Mouse (Mus musculus) forebrain, embryonic 10.5 days (tissue): ENCODE data around the gene Fmn2. TPM values are rescaled to one million over a fixed set of nuclear protein-coding genes. Genes with fewer than 3 reads are reported as not detected.

Experiments used
- DNase-seq: peaks from one replicate; pipeline ENCODE4 v3.0.0-alpha.2; 2017; ENCODE audit warnings: low spot score; ENCODE audit errors: extremely low spot score
- H3K27ac ChIP-seq: fragments of 300-500 bp; sonication (generic); 2 replicates; pipeline ENCODE4 v1.5.1; 2016; ENCODE audit warnings: mild to moderate bottlenecking
- H3K27me3 ChIP-seq: fragments of 300-500 bp; sonication (generic); 2 replicates; pipeline ENCODE4 v1.6.1; 2016; ENCODE audit warnings: mild to moderate bottlenecking; ENCODE audit not compliant: poor library complexity, severe bottlenecking
- H3K36me3 ChIP-seq: fragments of 300-500 bp; sonication (generic); replicated peaks from 2 replicates; pipeline ENCODE4 v1.6.1; 2016; ENCODE audit warnings: mild to moderate bottlenecking, moderate library complexity
- H3K4me1 ChIP-seq: fragments of 300-500 bp; sonication (generic); 2 replicates; pipeline ENCODE4 v1.6.1; 2016
- H3K4me3 ChIP-seq: fragments of 300-500 bp; sonication (generic); 2 replicates; pipeline ENCODE4 v1.5.1; 2016; ENCODE audit warnings: mild to moderate bottlenecking, moderate library complexity
- H3K9me3 ChIP-seq: fragments of 300-500 bp; sonication (generic); 2 replicates; pipeline ENCODE4 v1.6.1; 2016; ENCODE audit warnings: mild to moderate bottlenecking, moderate library complexity
- WGBS: fragments of 180-500 bp; shearing (Covaris S2); methylation state at CpG from one replicate; pipeline ENCODE4 v1.1.7; 2016; 5-methylcytosine and 5-hydroxymethylcytosine counted together
- polyA plus RNA-seq: library from polyadenylated mRNA; unstranded; fragments of >200 nt; fragmentation: Nextera tagmentation; extraction: Ambion mirVana; gene quantifications from 2 replicates; pipeline ENCODE4 v1.2.1, GENCODE M21; 2016

The Fmn2 gene
- polyA plus RNA-seq, 1 experiment from 2014 or later = 4.1 TPM

GRCm38 (mm10) chr1:174640901-174641300, 139.3 kb downstream of the Fmn2 start:
- H3K36me3 ChIP-seq = no peaks in the 10 kb centered on the region
- H3K4me3 ChIP-seq = no peak overlapping the region
- peaks cover 17% of the 10 kb centered on the region for H3K4me1 ChIP-seq
- H3K27me3 ChIP-seq = no peaks in the 10 kb centered on the region
- no peaks in the 10 kb centered on the region for H3K9me3 ChIP-seq
- no peak overlapping the region for H3K27ac ChIP-seq
- DNase-seq = no peak
- 84% methylated on average over 1 of the region's 1 CpGs for WGBS

- Histone ChIP-seq H3K36me3 (no peaks in the 10 kb centered on the region; the same call in 1 of the 2 replicates), H3K27ac (no peak overlapping the region), H3K4me1 (peaks cover 9% of the 10 kb centered on the region), H3K27me3 (no peaks in the 10 kb centered on the region), H3K9me3 (no peaks in the 10 kb centered on the region), H3K4me3 (no peak overlapping the region)
- 69% methylated on average over 5 of the region's 5 CpGs for WGBS
- DNase-seq = no peak
Measured at GRCm38 (mm10) chr1:174643431-174644010, 141.9 kb downstream of the Fmn2 start.

GRCm38 (mm10) chr1:174649421-174649826, 147.8 kb downstream of the Fmn2 start:
- WGBS = 77% methylated on average over 11 of the region's 11 CpGs

GRCm38 (mm10) chr1:174654565-174654964, 152.9 kb downstream of the Fmn2 start:
- no peak overlapping the region for H3K4me3 ChIP-seq
- no peaks in the 10 kb centered on the region for H3K36me3 ChIP-seq

More at GRCm38 (mm10) chr1:174649421-174649826, 147.8 kb downstream of the Fmn2 start:
- H3K36me3 ChIP-seq = no peaks in the 10 kb centered on the region; the same call in 1 of the 2 replicates
- no peak overlapping the region for H3K27ac ChIP-seq
- H3K4me3 ChIP-seq = no peak overlapping the region
- no peak for DNase-seq
- no peaks in the 10 kb centered on the region for H3K9me3 ChIP-seq
- no peaks in the 10 kb centered on the region for H3K27me3 ChIP-seq
- H3K4me1 ChIP-seq = no peaks in the 10 kb centered on the region

GRCm38 (mm10) chr1:174655354-174655753, 153.7 kb downstream of the Fmn2 start:
- Histone ChIP-seq H3K27ac (no peak overlapping the region), H3K36me3 (no peaks in the 10 kb centered on the region), H3K9me3 (no peaks in the 10 kb centered on the region), H3K4me3 (no peak overlapping the region), H3K4me1 (no peaks in the 10 kb centered on the region), H3K27me3 (no peaks in the 10 kb centered on the region)
- DNase-seq = no peak
- 81% methylated on average over 9 of the region's 9 CpGs for WGBS

More at GRCm38 (mm10) chr1:174654565-174654964, 152.9 kb downstream of the Fmn2 start:
- no peak for DNase-seq
- no peak overlapping the region for H3K27ac ChIP-seq
- no peaks in the 10 kb centered on the region for H3K4me1 ChIP-seq
- H3K27me3 ChIP-seq = no peaks in the 10 kb centered on the region
- no peaks in the 10 kb centered on the region for H3K9me3 ChIP-seq
- WGBS = 84% methylated on average over 5 of the region's 5 CpGs

GRCm38 (mm10) chr1:174656554-174656953, 154.9 kb downstream of the Fmn2 start:
- no peaks in the 10 kb centered on the region for H3K9me3 ChIP-seq
- H3K4me1 ChIP-seq = no peaks in the 10 kb centered on the region
- H3K4me3 ChIP-seq = no peak overlapping the region
- WGBS = 90% methylated on average over 4 of the region's 4 CpGs
- no peak for DNase-seq
- H3K27me3 ChIP-seq = no peaks in the 10 kb centered on the region
- no peaks in the 10 kb centered on the region for H3K36me3 ChIP-seq
- H3K27ac ChIP-seq = no peak overlapping the region

- Histone ChIP-seq H3K9me3 (no peaks in the 10 kb centered on the region), H3K36me3 (no peaks in the 10 kb centered on the region), H3K27me3 (no peaks in the 10 kb centered on the region), H3K4me1 (no peaks in the 10 kb centered on the region), H3K27ac (no peak overlapping the region), H3K4me3 (no peak overlapping the region)
- WGBS = 93% methylated on average over 12 of the region's 12 CpGs
- DNase-seq = no peak
Measured at GRCm38 (mm10) chr1:174659459-174660223, 158.0 kb downstream of the Fmn2 start.

- Histone ChIP-seq H3K4me3 (no peak overlapping the region), H3K27me3 (no peaks in the 10 kb centered on the region), H3K27ac (no peak overlapping the region), H3K9me3 (no peaks in the 10 kb centered on the region), H3K4me1 (peaks cover 10% of the 10 kb centered on the region; the same call in 1 of the 2 replicates), H3K36me3 (no peaks in the 10 kb centered on the region)
- no peak for DNase-seq
Measured at GRCm38 (mm10) chr1:174665116-174665515, 163.5 kb downstream of the Fmn2 start.

GRCm38 (mm10) chr1:174669132-174669531, 167.5 kb downstream of the Fmn2 start:
- no peak overlapping the region for H3K27ac ChIP-seq
- WGBS = 59% methylated on average over 1 of the region's 1 CpGs
- no peak for DNase-seq
- peaks cover 10% of the 10 kb centered on the region; the same call in 1 of the 2 replicates for H3K4me1 ChIP-seq
- H3K4me3 ChIP-seq = no peak overlapping the region
- no peaks in the 10 kb centered on the region for H3K27me3 ChIP-seq
- no peaks in the 10 kb centered on the region for H3K36me3 ChIP-seq
- H3K9me3 ChIP-seq = no peaks in the 10 kb centered on the region

GRCm38 (mm10) chr1:174670846-174671245, 169.2 kb downstream of the Fmn2 start:
- Histone ChIP-seq H3K4me3 (no peak overlapping the region), H3K27ac (no peak overlapping the region), H3K9me3 (no peaks in the 10 kb centered on the region), H3K4me1 (peaks cover 10% of the 10 kb centered on the region; the same call in 1 of the 2 replicates), H3K27me3 (no peaks in the 10 kb centered on the region), H3K36me3 (no peaks in the 10 kb centered on the region)
- DNase-seq = no peak
- 95% methylated on average over 8 of the region's 8 CpGs for WGBS

GRCm38 (mm10) chr1:174674586-174674985, 173.0 kb downstream of the Fmn2 start:
- H3K36me3 ChIP-seq = no peaks in the 10 kb centered on the region
- H3K4me1 ChIP-seq = no peaks in the 10 kb centered on the region
- no peaks in the 10 kb centered on the region for H3K27me3 ChIP-seq
- no peaks in the 10 kb centered on the region for H3K9me3 ChIP-seq
- no peak overlapping the region for H3K27ac ChIP-seq
- no peak for DNase-seq
- 60% methylated on average over 8 of the region's 8 CpGs for WGBS
- H3K4me3 ChIP-seq = no peak overlapping the region

- Histone ChIP-seq H3K27ac (no peak overlapping the region), H3K4me1 (no peaks in the 10 kb centered on the region)
Measured at GRCm38 (mm10) chr1:174675316-174675715, 173.7 kb downstream of the Fmn2 start.

GRCm38 (mm10) chr1:174676187-174676586, 174.6 kb downstream of the Fmn2 start:
- no peaks in the 10 kb centered on the region for H3K9me3 ChIP-seq
- no peaks in the 10 kb centered on the region for H3K4me1 ChIP-seq
- no peak overlapping the region for H3K27ac ChIP-seq
- 80% methylated on average over 3 of the region's 3 CpGs for WGBS
- no peak for DNase-seq
- H3K27me3 ChIP-seq = no peaks in the 10 kb centered on the region
- no peak overlapping the region for H3K4me3 ChIP-seq
- no peaks in the 10 kb centered on the region for H3K36me3 ChIP-seq

More at GRCm38 (mm10) chr1:174675316-174675715, 173.7 kb downstream of the Fmn2 start:
- Histone ChIP-seq H3K27me3 (no peaks in the 10 kb centered on the region), H3K36me3 (no peaks in the 10 kb centered on the region), H3K4me3 (no peak overlapping the region), H3K9me3 (no peaks in the 10 kb centered on the region)
- DNase-seq = no peak
- WGBS = 92% methylated on average over 6 of the region's 6 CpGs
